Mouse (Mus musculus): ENCODE data around the gene Cdhr3. TPM values are rescaled to one million over a fixed set of nuclear protein-coding genes. Genes with fewer than 3 reads are reported as not detected.

Gene Cdhr3
- polyA plus RNA-seq, 1 experiment from 2014 or later = not detected

GRCm38 (mm10) chr12:33018601-33019000 lies 74.1 kb downstream of the Cdhr3 start:
- Histone ChIP-seq H3K27me3 (ENCODE audit: insufficient read depth, low read length) (no peaks in the 10 kb centered on the region), H3K4me1 (ENCODE audit: insufficient read depth) (no peaks in the 10 kb centered on the region), H3K9me3 (ENCODE audit: low read length) (no peaks in the 10 kb centered on the region), H3K4me3 (ENCODE audit: low read depth, low read length) (no peak overlapping the region), H3K36me3 (replicated peaks; ENCODE audit: insufficient read depth, low read length) (no peaks in the 10 kb centered on the region), H3K27ac (ENCODE audit: low read depth) (no peak overlapping the region), H3K9ac (replicated peaks) (no peak overlapping the region), H3K4me2 (ENCODE audit: low read depth, low read length) (no peak overlapping the region)
- ATAC-seq (no peak), DNase-seq (no peak)
- no peak for TF ChIP-seq EP300 (IDR thresholded peaks at IDR 0.05; ENCODE audit: low read depth)
- no peak for TF ChIP-seq CTCF (IDR thresholded peaks at IDR 0.05; ENCODE audit: low read depth)
- WGBS (ENCODE audit: insufficient replicate concordance) = 67% methylated on average over 4 of the region's 4 CpGs

DNA sequence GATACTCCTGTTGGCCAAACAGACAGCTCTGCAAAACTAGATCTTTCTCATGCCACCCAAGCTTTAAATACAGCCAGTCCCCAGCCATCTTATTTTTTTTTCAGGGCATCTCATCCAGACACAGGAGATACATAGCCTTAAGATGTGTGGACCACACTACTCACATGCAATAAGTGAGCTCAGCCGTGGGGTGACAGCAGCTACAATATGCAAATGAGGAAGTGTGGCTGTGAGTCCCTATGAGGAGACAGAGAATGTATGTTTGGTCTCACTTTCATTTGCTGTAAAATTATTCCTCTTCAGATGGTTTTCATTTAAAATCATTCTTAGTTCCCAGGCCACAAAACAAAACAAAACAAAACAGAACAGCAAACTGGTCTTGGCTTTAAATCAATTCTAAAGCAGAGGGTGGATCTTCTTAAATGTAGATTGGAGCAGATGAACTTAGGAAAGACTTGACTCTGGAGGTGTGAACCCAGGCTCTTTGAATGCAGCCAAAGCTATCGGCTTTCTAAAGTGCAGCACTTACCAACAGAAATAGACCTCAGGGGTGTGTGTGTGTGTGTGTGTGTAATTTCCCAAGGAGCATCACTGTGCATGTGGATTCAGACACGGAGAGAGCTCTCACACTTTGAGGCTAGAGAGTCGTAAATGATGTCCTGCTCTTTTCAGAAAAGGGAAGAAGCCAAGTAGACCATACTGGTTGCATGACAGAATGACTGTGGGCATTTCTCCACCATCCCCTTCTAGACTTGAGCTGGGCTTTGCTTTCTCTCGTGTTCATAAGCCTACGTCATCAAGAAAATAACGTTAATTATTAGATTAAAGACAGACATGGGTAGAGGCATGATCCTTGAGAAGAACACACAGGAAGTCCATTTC lies 75.6 kb downstream of the Cdhr3 start:
- Histone ChIP-seq H3K27me3 (ENCODE audit: insufficient read depth, low read length) (no peaks in the 10 kb centered on the region), H3K4me3 (ENCODE audit: low read depth, low read length) (no peak overlapping the region), H3K27ac (ENCODE audit: low read depth) (no peak overlapping the region), H3K9me3 (ENCODE audit: low read length) (no peaks in the 10 kb centered on the region), H3K9ac (replicated peaks) (no peak overlapping the region), H3K36me3 (replicated peaks; ENCODE audit: insufficient read depth, low read length) (no peaks in the 10 kb centered on the region), H3K4me2 (ENCODE audit: low read depth, low read length) (peak overlapping the region; percentile 39; the same call in 1 of the 2 replicates), H3K4me1 (ENCODE audit: insufficient read depth) (no peaks in the 10 kb centered on the region)
- ATAC-seq (no peak), DNase-seq (no peak)
- WGBS (ENCODE audit: insufficient replicate concordance) = 53% methylated on average over 7 of the region's 7 CpGs
- TF ChIP-seq CTCF (IDR thresholded peaks at IDR 0.05; ENCODE audit: low read depth) = no peak
- TF ChIP-seq EP300 (IDR thresholded peaks at IDR 0.05; ENCODE audit: low read depth) = no peak

DNA sequence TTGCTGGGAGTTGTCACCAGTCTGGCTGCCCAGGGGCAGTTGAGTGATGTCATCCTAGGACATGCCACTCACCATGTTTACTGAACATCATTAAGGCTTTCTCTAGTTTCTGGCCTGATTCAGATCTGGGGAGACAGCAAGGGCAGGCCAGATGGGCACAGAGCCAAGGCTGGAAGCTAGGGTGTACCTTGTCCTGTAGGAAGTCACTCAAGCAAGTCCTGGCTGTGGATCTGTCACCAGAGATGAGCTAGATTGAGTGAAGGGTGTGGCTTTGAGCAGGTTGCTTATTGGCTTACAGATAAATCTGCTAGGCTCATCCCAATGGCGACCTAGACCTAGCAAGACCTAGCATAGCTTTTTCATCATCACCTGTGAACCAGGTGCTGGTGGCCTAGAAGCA lies 77.6 kb downstream of the Cdhr3 start:
- no peak overlapping the region for H3K4me3 ChIP-seq (ENCODE audit: low read depth, low read length)
- DNase-seq = no peak
- no peaks in the 10 kb centered on the region for H3K9me3 ChIP-seq (ENCODE audit: low read length)
- H3K4me1 ChIP-seq (ENCODE audit: insufficient read depth) = no peaks in the 10 kb centered on the region
- WGBS (ENCODE audit: insufficient replicate concordance) = 67% methylated on average over 1 of the region's 1 CpGs
- no peaks in the 10 kb centered on the region for H3K36me3 ChIP-seq (replicated peaks; ENCODE audit: insufficient read depth, low read length)
- H3K27me3 ChIP-seq (ENCODE audit: insufficient read depth, low read length) = no peaks in the 10 kb centered on the region
- no peak for TF ChIP-seq EP300 (IDR thresholded peaks at IDR 0.05; ENCODE audit: low read depth)
- no peak for TF ChIP-seq CTCF (IDR thresholded peaks at IDR 0.05; ENCODE audit: low read depth)
- ATAC-seq = no peak
- H3K9ac ChIP-seq (replicated peaks) = no peak overlapping the region
- no peak overlapping the region for H3K27ac ChIP-seq (ENCODE audit: low read depth)
- H3K4me2 ChIP-seq (ENCODE audit: low read depth, low read length) = no peak overlapping the region

- TF ChIP-seq CTCF (IDR thresholded peaks at IDR 0.05; ENCODE audit: low read depth) = no peak
- TF ChIP-seq EP300 (IDR thresholded peaks at IDR 0.05; ENCODE audit: low read depth) = no peak
- WGBS (ENCODE audit: insufficient replicate concordance) = 57% methylated on average over 7 of the region's 7 CpGs
- DNase-seq (no peak), ATAC-seq (no peak)
- no peak overlapping the region for H3K4me3 ChIP-seq (ENCODE audit: low read depth, low read length)
- H3K9ac ChIP-seq (replicated peaks) = no peak overlapping the region
- no peaks in the 10 kb centered on the region for H3K4me1 ChIP-seq (ENCODE audit: insufficient read depth)
- H3K27me3 ChIP-seq (ENCODE audit: insufficient read depth, low read length) = no peaks in the 10 kb centered on the region
- H3K27ac ChIP-seq (ENCODE audit: low read depth) = no peak overlapping the region
- no peaks in the 10 kb centered on the region for H3K36me3 ChIP-seq (replicated peaks; ENCODE audit: insufficient read depth, low read length)
- H3K4me2 ChIP-seq (ENCODE audit: low read depth, low read length) = no peak overlapping the region
- no peaks in the 10 kb centered on the region for H3K9me3 ChIP-seq (ENCODE audit: low read length)
Observed at GRCm38 (mm10) chr12:33014050-33014796, 78.5 kb downstream of the Cdhr3 start.

DNA sequence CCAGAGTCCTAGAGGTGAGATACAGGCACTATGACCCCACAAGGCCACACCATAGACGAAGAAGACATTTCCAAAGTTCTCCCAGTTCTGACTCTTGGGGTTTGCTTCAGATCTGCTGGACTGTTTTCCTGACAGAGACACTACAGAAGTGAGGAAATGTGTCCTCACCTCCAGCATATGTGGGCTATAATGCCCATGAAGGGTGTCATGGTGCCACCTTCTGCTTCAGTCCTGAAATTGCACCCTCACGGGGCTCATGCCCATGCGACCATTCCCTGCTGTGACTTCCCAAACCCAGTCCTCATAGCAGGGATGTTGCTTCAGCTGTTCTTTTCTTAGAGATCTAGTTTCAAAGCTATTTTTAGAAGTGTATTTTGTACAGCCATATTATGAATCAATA lies 82.6 kb downstream of the Cdhr3 start:
- Histone ChIP-seq H3K36me3 (replicated peaks; ENCODE audit: insufficient read depth, low read length) (no peaks in the 10 kb centered on the region), H3K4me2 (ENCODE audit: low read depth, low read length) (no peak overlapping the region), H3K27ac (ENCODE audit: low read depth) (no peak overlapping the region), H3K9me3 (ENCODE audit: low read length) (no peaks in the 10 kb centered on the region), H3K4me3 (ENCODE audit: low read depth, low read length) (no peak overlapping the region), H3K9ac (replicated peaks) (no peak overlapping the region), H3K27me3 (ENCODE audit: insufficient read depth, low read length) (no peaks in the 10 kb centered on the region), H3K4me1 (ENCODE audit: insufficient read depth) (no peaks in the 10 kb centered on the region)
- no peak for TF ChIP-seq EP300 (IDR thresholded peaks at IDR 0.05; ENCODE audit: low read depth)
- peak; percentile 88 for TF ChIP-seq CTCF (IDR thresholded peaks at IDR 0.05; ENCODE audit: low read depth)
- peak; percentile 64 for DNase-seq
- 10% methylated on average over 3 of the region's 3 CpGs for WGBS (ENCODE audit: insufficient replicate concordance)
- ATAC-seq = peak; percentile 62; the same call in 1 of the 2 replicates

- TF ChIP-seq EP300 (IDR thresholded peaks at IDR 0.05; ENCODE audit: low read depth) = no peak
- TF ChIP-seq CTCF (IDR thresholded peaks at IDR 0.05; ENCODE audit: low read depth) = no peak
- H3K4me1 ChIP-seq (ENCODE audit: insufficient read depth) = no peaks in the 10 kb centered on the region
- no peak overlapping the region for H3K4me3 ChIP-seq (ENCODE audit: low read depth, low read length)
- no peak for DNase-seq
- WGBS (ENCODE audit: insufficient replicate concordance) = 84% methylated on average over 6 of the region's 6 CpGs
- H3K36me3 ChIP-seq (replicated peaks; ENCODE audit: insufficient read depth, low read length) = no peaks in the 10 kb centered on the region
- no peak overlapping the region for H3K4me2 ChIP-seq (ENCODE audit: low read depth, low read length)
- no peak overlapping the region for H3K27ac ChIP-seq (ENCODE audit: low read depth)
- H3K9me3 ChIP-seq (ENCODE audit: low read length) = no peaks in the 10 kb centered on the region
- H3K9ac ChIP-seq (replicated peaks) = no peak overlapping the region
- ATAC-seq = no peak
- H3K27me3 ChIP-seq (ENCODE audit: insufficient read depth, low read length) = no peaks in the 10 kb centered on the region
Observed at GRCm38 (mm10) chr12:33009206-33009966, 83.3 kb downstream of the Cdhr3 start.
